In genomic region chr7:37772376-37773311, GRCm38 (mm10) we compare ENCODE assay signal across 9 mouse cellular contexts. TPM values are rescaled to one million over a fixed set of nuclear protein-coding genes. Genes with fewer than 3 reads are reported as not detected.
DNase-seq lines count a peak whose midpoint lies in the region; ATAC-seq and TF ChIP-seq lines count a peak whose summit lies in the region.
"Had no signal": no experiment of that assay in that cellular context is flagged by ENCODE, and none has a peak within 500 bp of the region (broad histone marks: within the 10 kb centered on the region; RNA-seq: fewer than 3 reads in every experiment).

No protein-coding gene starts in this region.

- H3K27me3 ChIP-seq in liver, embryonic 14.5 days (ENCODE audit: control insufficient read depth, insufficient read depth, low read length) = peaks cover 76% of the 10 kb centered on the region
- peaks cover 23% of the 10 kb centered on the region for H3K27me3 ChIP-seq in small intestine, adult 2 months (ENCODE audit: control insufficient read depth, insufficient read depth, low read length)

- H3K4me2 ChIP-seq in liver, embryonic 14.5 days (ENCODE audit: low read depth) = peak overlapping the region; percentile 53

- H3K4me1 ChIP-seq in ES-E14 (ENCODE audit: control insufficient read depth in 2 of 2, insufficient read depth in 2 of 2, low read length in 2 of 2, poor library complexity in 1 of 2) = peaks cover 0 to 4% of the 10 kb centered on the region in 2 experiments; a peak in 1 of 4 replicates
- no peaks in the 10 kb centered on the region for H3K4me1 ChIP-seq in liver, embryonic 14.5 days (replicated peaks; ENCODE audit: control insufficient read depth in 2 of 2, insufficient read depth in 2 of 2, low read length in 1 of 2)
- no peaks in the 10 kb centered on the region for H3K4me1 ChIP-seq in small intestine, adult 2 months (ENCODE audit: control insufficient read depth, insufficient read depth, insufficient read length, low read length)

- no peak for TF ChIP-seq CTCF in liver, embryonic 14.5 days (IDR thresholded peaks at IDR 0.05; ENCODE audit: low read depth)
- no peak for TF ChIP-seq CTCF in small intestine, adult 2 months (IDR thresholded peaks at IDR 0.05; ENCODE audit: extremely low read depth, insufficient read length, insufficient replicate concordance, low read depth, low read length)

- in situ Hi-C loops in ES-E14 (cut with MboI; ENCODE audit: low sequenced_read_pairs in 2 of 2, unreplicated experiment in 2 of 2) = loop anchor here (25.0 kb wide), 1 partner anchor 1085 kb away; the partner anchor contains the start of gene Tshz3 (in 2 of the 2)

- no peaks in the 10 kb centered on the region for H3K36me3 ChIP-seq in ES-E14 (ENCODE audit: control insufficient read depth, insufficient read depth, low read length, poor library complexity, severe bottlenecking)
- H3K36me3 ChIP-seq in liver, embryonic 14.5 days (replicated peaks; ENCODE audit: control insufficient read depth, insufficient read depth, low read depth) = no peaks in the 10 kb centered on the region
- no peaks in the 10 kb centered on the region for H3K36me3 ChIP-seq in small intestine, adult 2 months (ENCODE audit: control insufficient read depth, insufficient read depth, low read length)

- no peaks in the 10 kb centered on the region for H3K9me3 ChIP-seq in ES-E14 (ENCODE audit: control insufficient read depth, insufficient read depth, low read depth, low read length)
- no peaks in the 10 kb centered on the region for H3K9me3 ChIP-seq in liver, embryonic 14.5 days (ENCODE audit: control insufficient read depth, low read length)

- no peak for TF ChIP-seq POLR2A in small intestine, adult 2 months (IDR thresholded peaks at IDR 0.05; ENCODE audit: low read depth, low read length)

- H3K4me3 ChIP-seq in ES-E14 (ENCODE audit: insufficient read depth in 1 of 2, low read depth in 1 of 2, low read length in 2 of 2, poor library complexity in 1 of 2, severe bottlenecking in 1 of 2) = peak overlapping the region; percentile 45 to 75
- H3K4me3 ChIP-seq in liver, embryonic 14.5 days (ENCODE audit: insufficient read depth in 1 of 2, low read depth in 2 of 2, low read length in 2 of 2) = no peak overlapping the region; a peak in 1 of 4 replicates
- peak overlapping the region; percentile 57 for H3K4me3 ChIP-seq in small intestine, adult 2 months (ENCODE audit: low read depth, low read length)
- H3K4me3 ChIP-seq: erythroblast, embryonic 14.5 days had no signal

- ATAC-seq in liver, embryonic 14.5 days (ENCODE audit: insufficient read depth) = no peak

- TF ChIP-seq EP300 in liver, embryonic 14.5 days (IDR thresholded peaks at IDR 0.05; ENCODE audit: low read depth) = no peak

- intact Hi-C loops in gastrocnemius, postnatal 36 days (cut with DNase I) = loop anchor here (10.0 kb wide), 1 partner anchor 258 kb away; no protein-coding TSS in a partner anchor
- intact Hi-C loops in heart, postnatal 36 days (cut with DNase I) = loop anchor here (10.0 kb wide), 2 partner anchors 162 to 292 kb away; no protein-coding TSS in a partner anchor

- DNase-seq in gastrocnemius, postnatal 10 days = peak; percentile 17
- DNase-seq in gastrocnemius, postnatal 36 days = no peak
- no peak for DNase-seq in ES-E14 (ENCODE audit: low read depth, low spot score)
- peak; percentile 69 for DNase-seq in embryo, embryonic 10 days (ENCODE audit: low spot score)
- peak; percentile 3 to 7 for DNase-seq in heart, postnatal 36 days
- no peak for DNase-seq in liver, embryonic 14.5 days (ENCODE audit: low read depth in 3 of 3, low spot score in 3 of 3)
- DNase-seq in gastrocnemius, postnatal 25 days = no peak

- H3K27ac ChIP-seq in ES-E14 (ENCODE audit: insufficient read depth, low read depth, low read length, poor library complexity, severe bottlenecking) = no peak overlapping the region
- no peak overlapping the region for H3K27ac ChIP-seq in liver, embryonic 14.5 days
- H3K27ac ChIP-seq in small intestine, adult 2 months (ENCODE audit: insufficient read depth, low read depth, low read length) = no peak overlapping the region

- no peak overlapping the region for H3K9ac ChIP-seq in ES-E14 (ENCODE audit: insufficient read depth, low read depth, low read length, poor library complexity, severe bottlenecking)
- H3K9ac ChIP-seq in liver, embryonic 14.5 days (replicated peaks) = no peak overlapping the region

- 2% methylated on average over 46 of the region's 46 CpGs for WGBS in liver, embryonic 14.5 days (ENCODE audit: insufficient replicate concordance)
- 4% methylated on average over 46 of the region's 46 CpGs for WGBS in small intestine, adult 2 months

TF ChIP-seq in ES-E14, 5 proteins besides CTCF, POLR2A, EP300 and RAD21:
- no peak for TF ChIP-seq CHD2 (IDR thresholded peaks at IDR 0.05; ENCODE audit: low read depth, low read length)
- no peak for TF ChIP-seq MAFK (IDR thresholded peaks at IDR 0.05; ENCODE audit: insufficient read depth, low read depth, low read length)
- no peak for TF ChIP-seq HCFC1 (IDR thresholded peaks at IDR 0.05; ENCODE audit: borderline replicate concordance, insufficient read depth, low read length)

RNA-seq across cellular contexts. Expression of gene Zfp536, which starts 0.8 kb away (rescaled TPM):
- 1 to 10 TPM; 3.9 to 4.2 TPM for total RNA-seq in gastrocnemius, postnatal 10 days (2021)
- total RNA-seq in gastrocnemius, postnatal 36 days (2021) = 1 to 10 TPM in 1 of 2 experiments, under 1 TPM in 1; 0.81 to 1.0 TPM
- 2.2 and 4.7 TPM in 2 replicates for total RNA-seq in ES-E14 (2012; rRNA removed)
- total RNA-seq in heart, postnatal 36 days (2021) = 1 to 10 TPM; 5.7 to 8.2 TPM
- polyA plus RNA-seq in liver, embryonic 14.5 days (2012; rRNA removed) = 0.05 TPM in 1 of 2 replicates, not detected in the other
- polyA plus RNA-seq in liver, embryonic 14.5 days (2014; fragmentation: Nextera tagmentation; extraction: Ambion mirVana) = not detected in 2 replicates
- polyA plus RNA-seq in small intestine, adult 2 months (2012; rRNA removed) = 0.70 and 0.81 TPM in 2 replicates
- 1 to 10 TPM in 1 of 2 experiments, under 1 TPM in 1; 0.75 to 1.5 TPM for total RNA-seq in gastrocnemius, postnatal 25 days (2021)
- polyA plus RNA-seq: erythroblast, embryonic 14.5 days had no signal

Comparison
In these comparisons a context has a peak if more than half of its experiments do, and no peak if none do; other contexts are left out.
1. DNase-seq: peak in gastrocnemius, postnatal 10 days (single experiment), embryo, embryonic 10 days (single experiment) and heart, postnatal 36 days (2 of 2); none in gastrocnemius, postnatal 36 days (0 of 2), ES-E14 (single experiment), liver, embryonic 14.5 days (0 of 3) and gastrocnemius, postnatal 25 days (single experiment).
2. H3K4me3 ChIP-seq: peak in ES-E14 (2 of 2) and small intestine, adult 2 months (single experiment); none in liver, embryonic 14.5 days (0 of 2).